Mouse (Mus musculus): ENCODE data around the gene Tead3.
"Not testable (repeated sequence)": the region's sequence is repeated elsewhere in the genome, so short reads cannot be mapped to it uniquely, and the experiment has no call there.

DNA sequence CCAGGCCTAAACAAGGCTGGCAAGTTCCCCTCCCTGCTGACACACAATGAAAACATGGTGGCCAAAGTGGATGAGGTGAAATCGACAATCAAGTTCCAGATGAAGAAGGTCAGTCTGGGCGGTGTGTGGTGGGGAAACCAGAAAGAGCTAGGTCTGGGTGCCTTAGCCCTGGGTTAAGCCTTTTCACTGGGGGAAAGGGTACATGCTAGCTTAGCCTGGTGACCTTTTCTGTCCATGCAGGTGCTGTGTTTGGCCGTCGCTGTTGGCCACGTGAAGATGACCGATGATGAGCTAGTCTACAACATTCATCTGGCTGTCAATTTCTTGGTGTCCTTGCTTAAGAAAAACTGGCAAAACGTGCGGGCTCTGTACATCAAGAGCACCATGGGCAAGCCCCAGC is 20.0 kb downstream of the Tead3 start:
- not testable (repeated sequence) for TF ChIP-seq NANOG (IDR thresholded peaks at IDR 0.05; ENCODE audit: borderline replicate concordance, low read length); CTCF (conservative IDR thresholded peaks at IDR 0.05; ENCODE audit: low read length)
